7 mouse cellular contexts compared by ENCODE assay signal in the genomic region with DNA sequence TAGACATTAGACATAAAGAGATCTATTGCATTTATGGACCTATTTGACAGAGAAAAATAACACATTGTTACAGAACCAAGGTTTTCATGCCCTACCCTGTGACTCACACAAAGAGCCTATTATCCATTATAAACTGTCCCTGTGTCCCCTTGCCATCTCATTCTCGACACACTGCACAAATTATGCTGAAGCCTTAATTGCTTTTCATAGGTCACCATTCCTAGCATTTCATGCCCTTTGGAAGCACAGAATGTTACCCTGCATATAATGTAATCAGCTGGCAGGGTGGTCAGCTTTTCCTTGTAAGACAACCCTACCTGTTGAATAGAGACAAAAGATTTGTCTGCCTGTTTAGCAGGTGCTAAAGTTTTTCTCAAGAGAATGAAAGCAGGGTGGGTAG.
"Had no signal": no experiment of that assay in that cellular context is flagged by ENCODE, and none has a peak within 500 bp of the region (broad histone marks: within the 10 kb centered on the region; RNA-seq: fewer than 3 reads in every experiment).

No protein-coding gene starts in this region.

- DNase-seq: lung, adult 18-20 months; lung, embryonic 14.5 days; lung, postnatal 10 days; lung, postnatal 36 days; right cerebral cortex, postnatal 14 days; thymus, adult 2 months; thymus, postnatal 25 days had no signal
